In genomic region chr13:41847516-41848126, GRCm38 (mm10) we compare ENCODE assay signal across 12 mouse cellular contexts. TPM values are rescaled to one million over a fixed set of nuclear protein-coding genes. Genes with fewer than 3 reads are reported as not detected.
DNase-seq lines count a peak whose midpoint lies in the region; ATAC-seq and TF ChIP-seq lines count a peak whose summit lies in the region.
"Had no signal": no experiment of that assay in that cellular context is flagged by ENCODE, and none has a peak within 500 bp of the region (broad histone marks: within the 10 kb centered on the region; RNA-seq: fewer than 3 reads in every experiment).

Adtrp (minus strand) TSS chr13:41847684.

- 54% methylated on average over 11 of the region's 11 CpGs for WGBS in lung, embryonic 14.5 days
- WGBS in forebrain, embryonic 12.5 days = 81% methylated on average over 11 of the region's 11 CpGs

- H3K4me2 ChIP-seq in lung, embryonic 14.5 days = no peak within 1 kb of the TSS
- no peak within 1 kb of the TSS for H3K4me2 ChIP-seq in forebrain, embryonic 12.5 days
- H3K4me2 ChIP-seq: stomach, embryonic 15.5 days had no signal

- intact Hi-C loops in left cerebral cortex, postnatal 25 days (cut with DNase I) = no loop called here

- H3K4me3 ChIP-seq in lung, embryonic 14.5 days (ENCODE audit: low read depth, low read length) = no peak within 1 kb of the TSS
- no peak within 1 kb of the TSS for H3K4me3 ChIP-seq in forebrain, embryonic 12.5 days (replicated peaks)
- H3K4me3 ChIP-seq: stomach, embryonic 15.5 days had no signal

- ATAC-seq in lung, embryonic 14.5 days (ENCODE audit: insufficient read depth) = no peak
- no peak for ATAC-seq in forebrain, embryonic 12.5 days (ENCODE audit: low FRiP score)
- ATAC-seq: CD4-positive, CD25-positive, alpha-beta regulatory T cell, adult 4 months; forebrain, embryonic 16.5 days had no signal

- H3K4me1 ChIP-seq in lung, embryonic 14.5 days (ENCODE audit: insufficient read depth) = no peaks in the 10 kb centered on the region
- peaks cover 16% of the 10 kb centered on the region for H3K4me1 ChIP-seq in forebrain, embryonic 12.5 days
- H3K4me1 ChIP-seq: stomach, embryonic 15.5 days had no signal

- DNase-seq in heart, postnatal 4 days = peak; percentile 21
- DNase-seq in heart, adult 9 months (ENCODE audit: low spot score in 2 of 2) = no peak
- DNase-seq in urinary bladder, adult 2 months (ENCODE audit: low spot score) = peak; percentile 33
- DNase-seq in urinary bladder, postnatal 10 days (ENCODE audit: low spot score) = no peak
- peak; percentile 42 for DNase-seq in lung, embryonic 14.5 days
- no peak for DNase-seq in left cerebral cortex, postnatal 25 days (ENCODE audit: low spot score in 2 of 2)
- DNase-seq in gastrocnemius, adult 18-20 months (ENCODE audit: low spot score) = no peak

- no peaks in the 10 kb centered on the region for H3K9me3 ChIP-seq in lung, embryonic 14.5 days (ENCODE audit: low read depth, low read length)
- no peaks in the 10 kb centered on the region for H3K9me3 ChIP-seq in forebrain, embryonic 12.5 days
- H3K9me3 ChIP-seq: stomach, embryonic 15.5 days had no signal

- TF ChIP-seq CTCF in lung, embryonic 14.5 days (IDR thresholded peaks at IDR 0.05; ENCODE audit: low read depth) = no peak

- H3K9ac ChIP-seq in lung, embryonic 14.5 days = no peak within 1 kb of the TSS
- no peak within 1 kb of the TSS for H3K9ac ChIP-seq in forebrain, embryonic 12.5 days
- H3K9ac ChIP-seq: stomach, embryonic 15.5 days had no signal

- H3K36me3 ChIP-seq in lung, embryonic 14.5 days (ENCODE audit: insufficient read depth) = no peaks in the 10 kb centered on the region
- H3K36me3 ChIP-seq in forebrain, embryonic 12.5 days (replicated peaks) = no peaks in the 10 kb centered on the region
- H3K36me3 ChIP-seq: stomach, embryonic 15.5 days had no signal

- no peaks in the 10 kb centered on the region for H3K27me3 ChIP-seq in lung, embryonic 14.5 days (ENCODE audit: insufficient read depth, low read length)
- no peaks in the 10 kb centered on the region for H3K27me3 ChIP-seq in forebrain, embryonic 12.5 days
- H3K27me3 ChIP-seq: stomach, embryonic 15.5 days had no signal

- no peak within 1 kb of the TSS for H3K27ac ChIP-seq in lung, embryonic 14.5 days (ENCODE audit: low read depth)
- no peak within 1 kb of the TSS for H3K27ac ChIP-seq in forebrain, embryonic 12.5 days
- H3K27ac ChIP-seq: stomach, embryonic 15.5 days had no signal

RNA-seq across cellular contexts. Expression of gene Adtrp, which starts in this region (rescaled TPM):
- total RNA-seq in heart, postnatal 4 days (2021) = under 1 TPM; 0.55 to 0.77 TPM
- polyA plus RNA-seq in urinary bladder, adult 2 months (2012; rRNA removed) = 16.6 and 23.3 TPM in 2 replicates
- not detected in 2 replicates for polyA plus RNA-seq in lung, embryonic 14.5 days (2014; fragmentation: Nextera tagmentation; extraction: Ambion mirVana)
- 0.19 and 0.24 TPM in 2 replicates for polyA plus RNA-seq in forebrain, embryonic 12.5 days (2016; fragmentation: Nextera tagmentation; extraction: Ambion mirVana)
- under 1 TPM; 0.50 to 0.94 TPM for total RNA-seq in left cerebral cortex, postnatal 25 days (2021)
- total RNA-seq in gastrocnemius, adult 18-20 months (2021) = under 1 TPM; 0.50 to 0.64 TPM
- polyA plus RNA-seq: forebrain, embryonic 16.5 days; heart, embryonic 16.5 days had no signal

Comparison
In these comparisons a context has a peak if more than half of its experiments do, and no peak if none do; other contexts are left out.
1. RNA of gene Adtrp (polyA plus RNA-seq): 16.6 to 23.3 TPM in urinary bladder, adult 2 months; 0.19 to 0.24 TPM in forebrain, embryonic 12.5 days and not detected in lung, embryonic 14.5 days; every median in the first group is over 10 times any median in the second.
2. Peak in DNase-seq in heart, postnatal 4 days; RNA of the gene not detected or under 1 TPM.
3. Peak in DNase-seq in lung, embryonic 14.5 days; RNA of the gene not detected or under 1 TPM.